Mouse (Mus musculus) thymus, adult 18-20 months (tissue): ENCODE data around the gene Atf4.

ENCODE experiments used
- DNase-seq, 2 experiments: peaks; one replicate each; pipeline ENCODE4 v3.0.0; 2022; ENCODE audit warnings: mixed read lengths in 2 of 2

Atf4 gene

GRCm38 (mm10) chr15:80250586-80250985 lies 4.4 kb upstream of the Atf4 start:
- DNase-seq, result no peak

- DNase-seq, result no peak
Measured at GRCm38 (mm10) chr15:80253530-80253929, 1.5 kb upstream of the Atf4 start.

GRCm38 (mm10) chr15:80254207-80254606 lies 777 bp upstream of the Atf4 start:
- DNase-seq, result no peak

GRCm38 (mm10) chr15:80255646-80256121 lies 700 bp downstream of the Atf4 start:
- peak; percentile 41 to 57 for DNase-seq

GRCm38 (mm10) chr15:80256242-80256641 lies 1.3 kb downstream of the Atf4 start:
- DNase-seq, result no peak

- no peak for DNase-seq
Measured at GRCm38 (mm10) chr15:80256656-80257601, 1.9 kb downstream of the Atf4 start.

GRCm38 (mm10) chr15:80257602-80258239 lies 2.7 kb downstream of the Atf4 start:
- DNase-seq, result no peak

- DNase-seq, result no peak
Measured at GRCm38 (mm10) chr15:80258240-80259170, 3.5 kb downstream of the Atf4 start.

- DNase-seq, result no peak
Measured at GRCm38 (mm10) chr15:80259406-80260045, 4.5 kb downstream of the Atf4 start.

GRCm38 (mm10) chr15:80260677-80261076 lies 5.7 kb downstream of the Atf4 start:
- DNase-seq, result peak; percentile 35 to 47

- DNase-seq, result no peak
Measured at GRCm38 (mm10) chr15:80261100-80261499, 6.1 kb downstream of the Atf4 start.

- peak; percentile 79 to 85 for DNase-seq
Measured at GRCm38 (mm10) chr15:80263610-80264575, 8.9 kb downstream of the Atf4 start, which contains the start of gene Rps19bp1. TSS of gene Rps19bp1 (minus strand) at chr15:80264315.

GRCm38 (mm10) chr15:80266281-80266680 lies 11.3 kb downstream of the Atf4 start:
- peak in 1 of 2 experiments; percentile 39 for DNase-seq

- no peak for DNase-seq
Measured at GRCm38 (mm10) chr15:80271858-80272396, 16.9 kb downstream of the Atf4 start.

- no peak for DNase-seq
Measured at GRCm38 (mm10) chr15:80277107-80277506, 22.1 kb downstream of the Atf4 start.

- DNase-seq, result no peak
Measured at GRCm38 (mm10) chr15:80277625-80278024, 22.6 kb downstream of the Atf4 start.

GRCm38 (mm10) chr15:80278121-80278759 lies 23.3 kb downstream of the Atf4 start:
- DNase-seq, result no peak

GRCm38 (mm10) chr15:80279053-80279452 lies 24.1 kb downstream of the Atf4 start:
- no peak for DNase-seq

- DNase-seq, result no peak
Measured at GRCm38 (mm10) chr15:80280646-80281045, 25.7 kb downstream of the Atf4 start.

GRCm38 (mm10) chr15:80286851-80287415 lies 31.9 kb downstream of the Atf4 start, which contains the start of gene Cacna1i:
TSS of gene Cacna1i (plus strand) at chr15:80287238.
- no peak for DNase-seq
